Mouse (Mus musculus): ENCODE measurements around the gene P2rx3. TPM values are rescaled to one million over a fixed set of nuclear protein-coding genes. Genes with fewer than 3 reads are reported as not detected.

P2rx3 gene
- total RNA-seq, 2 experiments from 2014 or later = 1.9 to 2.1 TPM

- no peak for DNase-seq (ENCODE audit: low spot score in 2 of 2)
These were observed 9.0 kb upstream of the P2rx3 start for GRCm38 (mm10) chr2:85046222-85046621.

- DNase-seq (ENCODE audit: low spot score in 2 of 2) = no peak
These were observed 6.4 kb upstream of the P2rx3 start for GRCm38 (mm10) chr2:85043623-85044022.

GRCm38 (mm10) chr2:85038336-85038735 is 1.1 kb upstream of the P2rx3 start:
- DNase-seq (ENCODE audit: low spot score in 2 of 2) = no peak

GRCm38 (mm10) chr2:85036507-85037046 is 685 bp downstream of the P2rx3 start:
- peak in 1 of 2 experiments; percentile 23 for DNase-seq (ENCODE audit: low spot score in 2 of 2)

GRCm38 (mm10) chr2:85034169-85034568 is 3.1 kb downstream of the P2rx3 start:
- no peak for DNase-seq (ENCODE audit: low spot score in 2 of 2)

- no peak for DNase-seq (ENCODE audit: low spot score in 2 of 2)
These were observed 4.1 kb downstream of the P2rx3 start for GRCm38 (mm10) chr2:85033121-85033520.

GRCm38 (mm10) chr2:85030989-85031388 is 6.3 kb downstream of the P2rx3 start:
- DNase-seq (ENCODE audit: low spot score in 2 of 2) = peak in 1 of 2 experiments; percentile 27

GRCm38 (mm10) chr2:85029897-85030296 is 7.4 kb downstream of the P2rx3 start:
- no peak for DNase-seq (ENCODE audit: low spot score in 2 of 2)

- DNase-seq (ENCODE audit: low spot score in 2 of 2) = no peak
These were observed 10.0 kb downstream of the P2rx3 start for GRCm38 (mm10) chr2:85027281-85027680.

GRCm38 (mm10) chr2:85026178-85026577 is 11.1 kb downstream of the P2rx3 start:
- DNase-seq (ENCODE audit: low spot score in 2 of 2) = no peak

- DNase-seq (ENCODE audit: low spot score in 2 of 2) = peak; percentile 27 to 45
These were observed 15.2 kb downstream of the P2rx3 start for GRCm38 (mm10) chr2:85022043-85022442.

GRCm38 (mm10) chr2:85014588-85014982 is 22.7 kb downstream of the P2rx3 start:
- no peak for DNase-seq (ENCODE audit: low spot score in 2 of 2)

- no peak for DNase-seq (ENCODE audit: low spot score in 2 of 2)
These were observed 23.3 kb downstream of the P2rx3 start for GRCm38 (mm10) chr2:85013826-85014587.

- DNase-seq (ENCODE audit: low spot score in 2 of 2) = no peak
These were observed 24.6 kb downstream of the P2rx3 start for GRCm38 (mm10) chr2:85012679-85013078.

- DNase-seq (ENCODE audit: low spot score in 2 of 2) = no peak
These were observed 25.2 kb downstream of the P2rx3 start for GRCm38 (mm10) chr2:85011906-85012604.

- no peak for DNase-seq (ENCODE audit: low spot score in 2 of 2)
These were observed 28.1 kb downstream of the P2rx3 start for GRCm38 (mm10) chr2:85009212-85009611.

GRCm38 (mm10) chr2:85007729-85008128 is 29.5 kb downstream of the P2rx3 start:
- DNase-seq (ENCODE audit: low spot score in 2 of 2) = no peak

GRCm38 (mm10) chr2:85006600-85006999 is 30.7 kb downstream of the P2rx3 start:
- no peak for DNase-seq (ENCODE audit: low spot score in 2 of 2)

GRCm38 (mm10) chr2:85004341-85004740 is 32.9 kb downstream of the P2rx3 start:
- DNase-seq (ENCODE audit: low spot score in 2 of 2) = peak; percentile 41 to 49

GRCm38 (mm10) chr2:85002575-85002974 is 34.7 kb downstream of the P2rx3 start:
- no peak for DNase-seq (ENCODE audit: low spot score in 2 of 2)

GRCm38 (mm10) chr2:85001497-85001896 is 35.8 kb downstream of the P2rx3 start:
- DNase-seq (ENCODE audit: low spot score in 2 of 2) = no peak

GRCm38 (mm10) chr2:84999486-85000181 is 37.6 kb downstream of the P2rx3 start:
- DNase-seq (ENCODE audit: low spot score in 2 of 2) = no peak
